Mouse (Mus musculus) olfactory bulb, adult 2 months (tissue): ENCODE measurements around the gene Lsmem1. TPM values are rescaled to one million over a fixed set of nuclear protein-coding genes. Genes with fewer than 3 reads are reported as not detected.

ENCODE experiments used
- H3K27ac ChIP-seq: fragments of 200-500 bp; 2 replicates; pipeline ENCODE4 v1.5.1; 2012; ENCODE audit warnings: low read depth, low read length; ENCODE audit not compliant: insufficient read depth
- H3K4me1 ChIP-seq: fragments of 200-500 bp; 2 replicates; pipeline ENCODE4 v1.6.1; 2012; ENCODE audit warnings: low read length; ENCODE audit not compliant: control insufficient read depth, insufficient read depth
- H3K4me3 ChIP-seq: fragments of 200-500 bp; 2 replicates; pipeline ENCODE4 v1.5.1; 2012; ENCODE audit warnings: mild to moderate bottlenecking, low read depth, low read length, moderate library complexity; ENCODE audit not compliant: insufficient read depth
- CTCF ChIP-seq: fragments of 200-500 bp; IDR thresholded peaks from 2 replicates; pipeline ENCODE4 v1.5.1; 2012; ENCODE audit warnings: low read depth, mild to moderate bottlenecking, low read length, moderate library complexity; ENCODE audit not compliant: insufficient read depth
- POLR2A ChIP-seq: fragments of 200-500 bp; IDR thresholded peaks from 2 replicates; pipeline ENCODE4 v1.6.1; 2012; ENCODE audit warnings: mild to moderate bottlenecking, low read depth, low read length, moderate library complexity; ENCODE audit not compliant: insufficient read depth
- WGBS: fragments of 180-500 bp; shearing (Covaris S2); methylation state at CpG from one replicate; pipeline ENCODE4 v1.1.7; 2018; 5-methylcytosine and 5-hydroxymethylcytosine counted together
- polyA plus RNA-seq: library from polyadenylated mRNA; stranded (reverse); fragments of >200 nt; gene quantifications from 2 replicates; pipeline ENCODE4 v1.2.4, GENCODE M21; 2012; ENCODE audit warnings: low replicate concordance; ENCODE audit not compliant: missing spikeins, insufficient read depth, insufficient read length

Gene Lsmem1
- polyA plus RNA-seq = not detected in 2 replicates

- no peak within 1 kb of the TSS for H3K4me3 ChIP-seq
- H3K27ac ChIP-seq = no peak within 1 kb of the TSS; the same call in 1 of the 2 replicates
- TF ChIP-seq POLR2A (no peak), CTCF (no peak)
- 51% methylated on average over 8 of the region's 8 CpGs for WGBS
- no peaks in the 10 kb centered on the region for H3K4me1 ChIP-seq
These were observed at the start of gene Lsmem1 for GRCm38 (mm10) chr12:40199302-40199701. Gene Lsmem1 (minus strand): TSS chr12:40199490.

- WGBS = 81% methylated on average over 5 of the region's 5 CpGs
- Histone ChIP-seq H3K27ac (no peak within 1 kb of the TSS), H3K4me1 (peaks cover 3% of the 10 kb centered on the region; the same call in 1 of the 2 replicates), H3K4me3 (no peak within 1 kb of the TSS)
- TF ChIP-seq CTCF (no peak), POLR2A (no peak)
These were observed 49.3 kb upstream of the Lsmem1 start, which contains the start of gene Ifrd1 for GRCm38 (mm10) chr12:40248454-40249180. Gene Ifrd1 (minus strand): TSS chr12:40248504.

- TF ChIP-seq POLR2A = no peak
- TF ChIP-seq CTCF = no peak
- Histone ChIP-seq H3K4me1 (peaks cover 3% of the 10 kb centered on the region; the same call in 1 of the 2 replicates), H3K4me3 (no peak overlapping the region), H3K27ac (no peak overlapping the region)
- 89% methylated on average over 6 of the region's 6 CpGs for WGBS
These were observed 48.7 kb upstream of the Lsmem1 start for GRCm38 (mm10) chr12:40247976-40248375.

- Histone ChIP-seq H3K4me1 (peaks cover 3% of the 10 kb centered on the region; the same call in 1 of the 2 replicates), H3K4me3 (no peak overlapping the region), H3K27ac (no peak overlapping the region)
- 91% methylated on average over 4 of the region's 4 CpGs for WGBS
- TF ChIP-seq POLR2A = no peak
- TF ChIP-seq CTCF = no peak
These were observed 48.1 kb upstream of the Lsmem1 start for GRCm38 (mm10) chr12:40247384-40247783.

GRCm38 (mm10) chr12:40245434-40245970 lies 46.2 kb upstream of the Lsmem1 start:
- Histone ChIP-seq H3K27ac (no peak overlapping the region), H3K4me1 (peaks cover 3% of the 10 kb centered on the region; the same call in 1 of the 2 replicates), H3K4me3 (no peak overlapping the region)
- 89% methylated on average over 7 of the region's 7 CpGs for WGBS
- TF ChIP-seq POLR2A (no peak), CTCF (no peak)

GRCm38 (mm10) chr12:40244926-40245325 lies 45.6 kb upstream of the Lsmem1 start:
- no peak overlapping the region for H3K27ac ChIP-seq
- TF ChIP-seq POLR2A (no peak), CTCF (no peak)
- peaks cover 3% of the 10 kb centered on the region; the same call in 1 of the 2 replicates for H3K4me1 ChIP-seq
- WGBS = 96% methylated on average over 5 of the region's 5 CpGs
- H3K4me3 ChIP-seq = no peak overlapping the region

- no peak for TF ChIP-seq POLR2A
- no peak for TF ChIP-seq CTCF
- Histone ChIP-seq H3K27ac (no peak overlapping the region), H3K4me3 (no peak overlapping the region), H3K4me1 (peaks cover 3% of the 10 kb centered on the region; the same call in 1 of the 2 replicates)
- 47% methylated on average over 11 of the region's 11 CpGs for WGBS
These were observed 44.5 kb upstream of the Lsmem1 start for GRCm38 (mm10) chr12:40243821-40244221.

GRCm38 (mm10) chr12:40243241-40243640 lies 44.0 kb upstream of the Lsmem1 start:
- 93% methylated on average over 4 of the region's 4 CpGs for WGBS
- Histone ChIP-seq H3K4me3 (no peak overlapping the region), H3K27ac (no peak overlapping the region), H3K4me1 (peaks cover 3% of the 10 kb centered on the region; the same call in 1 of the 2 replicates)
- TF ChIP-seq CTCF (no peak), POLR2A (no peak)

GRCm38 (mm10) chr12:40239161-40239560 lies 39.9 kb upstream of the Lsmem1 start:
- Histone ChIP-seq H3K27ac (no peak overlapping the region), H3K4me3 (no peak overlapping the region), H3K4me1 (no peaks in the 10 kb centered on the region)
- 65% methylated on average over 7 of the region's 7 CpGs for WGBS
- TF ChIP-seq POLR2A = no peak
- TF ChIP-seq CTCF = no peak

GRCm38 (mm10) chr12:40232231-40232630 lies 32.9 kb upstream of the Lsmem1 start:
- Histone ChIP-seq H3K27ac (no peak overlapping the region), H3K4me3 (no peak overlapping the region), H3K4me1 (no peaks in the 10 kb centered on the region)
- TF ChIP-seq CTCF (no peak), POLR2A (no peak)
- 98% methylated on average over 1 of the region's 1 CpGs for WGBS
